Comparison of ENCODE assay signal across 9 mouse cellular contexts in genomic region chr4:94188888-94189287, GRCm38 (mm10).
DNase-seq lines count a peak whose midpoint lies in the region; ATAC-seq and TF ChIP-seq lines count a peak whose summit lies in the region.
"Had no signal": no experiment of that assay in that cellular context is flagged by ENCODE, and none has a peak within 500 bp of the region (broad histone marks: within the 10 kb centered on the region; RNA-seq: fewer than 3 reads in every experiment).

No protein-coding gene starts in this region.

- H3K9me3 ChIP-seq in limb, embryonic 14.5 days (ENCODE audit: control insufficient read depth, low read length) = no peaks in the 10 kb centered on the region
- H3K9me3 ChIP-seq in limb, embryonic 10.5 days (replicated peaks) = no peaks in the 10 kb centered on the region
- H3K9me3 ChIP-seq in forebrain, embryonic 16.5 days (ENCODE audit: control insufficient read depth, low read length) = no peaks in the 10 kb centered on the region

- no peak overlapping the region for H3K9ac ChIP-seq in limb, embryonic 14.5 days (ENCODE audit: low read depth, low read length, severe bottlenecking)
- H3K9ac ChIP-seq in forebrain, embryonic 16.5 days (replicated peaks; ENCODE audit: low read depth, low read length) = no peak overlapping the region

- no peak overlapping the region for H3K4me3 ChIP-seq in limb, embryonic 14.5 days (replicated peaks; ENCODE audit: low read length)
- H3K4me3 ChIP-seq in limb, embryonic 10.5 days = no peak overlapping the region
- H3K4me3 ChIP-seq in forebrain, embryonic 16.5 days (replicated peaks; ENCODE audit: low read length) = no peak overlapping the region
- H3K4me3 ChIP-seq: layer of hippocampus, adult 2 months had no signal

- H3K27me3 ChIP-seq in limb, embryonic 14.5 days (ENCODE audit: control insufficient read depth, insufficient read depth, low read length) = no peaks in the 10 kb centered on the region
- H3K27me3 ChIP-seq in limb, embryonic 10.5 days (ENCODE audit: low read depth, poor library complexity, severe bottlenecking) = no peaks in the 10 kb centered on the region
- H3K27me3 ChIP-seq in forebrain, embryonic 16.5 days (replicated peaks; ENCODE audit: control insufficient read depth, insufficient read depth, low read length) = no peaks in the 10 kb centered on the region

- no peaks in the 10 kb centered on the region for H3K36me3 ChIP-seq in limb, embryonic 14.5 days (ENCODE audit: control insufficient read depth, insufficient read depth, low read length)
- no peaks in the 10 kb centered on the region for H3K36me3 ChIP-seq in limb, embryonic 10.5 days
- no peaks in the 10 kb centered on the region for H3K36me3 ChIP-seq in forebrain, embryonic 16.5 days (ENCODE audit: control insufficient read depth, insufficient read depth)

- DNase-seq in cerebellum, postnatal 10 days = peak; percentile 70 to 80
- no peak for DNase-seq in cerebellum, adult 11-12 months
- DNase-seq in limb, embryonic 14.5 days (ENCODE audit: low spot score) = peak; percentile 71
- DNase-seq in limb, embryonic 10.5 days (ENCODE audit: low spot score) = no peak
- peak; percentile 6 to 9 for DNase-seq in layer of hippocampus, postnatal 14 days (ENCODE audit: low spot score in 2 of 2)
- DNase-seq in embryo, embryonic 11 days = no peak
- no peak for DNase-seq in left cerebral cortex, adult 18-20 months (ENCODE audit: low spot score in 2 of 2)

- no peaks in the 10 kb centered on the region for H3K4me1 ChIP-seq in limb, embryonic 14.5 days (ENCODE audit: control insufficient read depth, insufficient read depth, low read length)
- no peaks in the 10 kb centered on the region for H3K4me1 ChIP-seq in limb, embryonic 10.5 days
- peaks cover 8% of the 10 kb centered on the region for H3K4me1 ChIP-seq in forebrain, embryonic 16.5 days (replicated peaks; ENCODE audit: control insufficient read depth, insufficient read depth, low read length)

- no peak for TF ChIP-seq POLR2A in limb, embryonic 14.5 days (IDR thresholded peaks at IDR 0.05; ENCODE audit: borderline replicate concordance, extremely low read depth, insufficient read depth, insufficient read length)

- ATAC-seq in limb, embryonic 14.5 days (ENCODE audit: low FRiP score, low read depth) = no peak
- ATAC-seq in forebrain, embryonic 16.5 days = peak; percentile 83

- 12% methylated on average over 3 of the region's 3 CpGs for WGBS in limb, embryonic 14.5 days
- WGBS in limb, embryonic 10.5 days = 30% methylated on average over 3 of the region's 3 CpGs
- 13% methylated on average over 3 of the region's 3 CpGs for WGBS in forebrain, embryonic 16.5 days

- H3K4me2 ChIP-seq in limb, embryonic 14.5 days (replicated peaks; ENCODE audit: low read depth, low read length, severe bottlenecking) = no peak overlapping the region
- no peak overlapping the region for H3K4me2 ChIP-seq in forebrain, embryonic 16.5 days (ENCODE audit: low read length)

- H3K27ac ChIP-seq in limb, embryonic 14.5 days (replicated peaks; ENCODE audit: low read depth, low read length) = no peak overlapping the region
- no peak overlapping the region for H3K27ac ChIP-seq in limb, embryonic 10.5 days
- no peak overlapping the region for H3K27ac ChIP-seq in forebrain, embryonic 16.5 days (ENCODE audit: low read length)
- H3K27ac ChIP-seq: layer of hippocampus, adult 2 months had no signal

Comparison
In these comparisons a context has a peak if more than half of its experiments do, and no peak if none do; other contexts are left out.
1. DNase-seq: peak in cerebellum, postnatal 10 days (2 of 2), limb, embryonic 14.5 days (single experiment) and layer of hippocampus, postnatal 14 days (2 of 2); none in cerebellum, adult 11-12 months (single experiment), limb, embryonic 10.5 days (single experiment), embryo, embryonic 11 days (single experiment) and left cerebral cortex, adult 18-20 months (0 of 2).